Mouse (Mus musculus): Measurements from ENCODE around the gene Myo18b. TPM values are rescaled to one million over a fixed set of nuclear protein-coding genes. Genes with fewer than 3 reads are reported as not detected.

Gene Myo18b
- polyA plus RNA-seq, 1 experiment from 2014 or later = 0.40 TPM

DNA sequence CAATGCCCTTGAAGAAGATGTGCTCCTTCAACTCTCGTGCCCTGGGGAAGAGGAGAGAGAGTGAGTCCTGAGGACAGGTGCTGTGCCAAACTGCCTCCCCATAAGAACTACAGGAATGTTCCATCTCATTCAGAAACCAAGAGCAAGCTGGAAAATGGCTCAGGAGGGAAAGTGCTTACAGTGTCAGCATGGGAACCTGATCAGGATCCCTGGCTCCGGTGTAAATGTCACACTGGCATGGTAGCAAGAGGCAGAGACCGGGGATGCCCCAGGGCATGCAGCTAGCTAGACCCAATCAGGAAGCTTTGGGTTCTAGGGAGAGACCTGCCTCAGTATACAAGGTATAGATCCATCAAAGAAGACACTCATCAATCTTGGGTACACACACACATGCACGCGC lies 29.3 kb upstream of the Myo18b start:
- Histone ChIP-seq H3K9me3 (ENCODE audit: control insufficient read depth, low read length) (no peaks in the 10 kb centered on the region), H3K4me3 (ENCODE audit: low read length) (no peak overlapping the region), H3K4me1 (ENCODE audit: control insufficient read depth, insufficient read depth, low read length) (peaks cover 8% of the 10 kb centered on the region; the same call in 1 of the 2 replicates), H3K4me2 (ENCODE audit: low read depth, low read length) (no peak overlapping the region), H3K27ac (ENCODE audit: low read length) (no peak overlapping the region), H3K36me3 (ENCODE audit: control insufficient read depth, insufficient read depth, low read length) (no peaks in the 10 kb centered on the region), H3K9ac (ENCODE audit: low read depth, low read length) (no peak overlapping the region), H3K27me3 (replicated peaks; ENCODE audit: control insufficient read depth, insufficient read depth, low read length) (no peaks in the 10 kb centered on the region)
- WGBS = 93% methylated on average over 5 of the region's 5 CpGs
- no peak for ATAC-seq

DNA sequence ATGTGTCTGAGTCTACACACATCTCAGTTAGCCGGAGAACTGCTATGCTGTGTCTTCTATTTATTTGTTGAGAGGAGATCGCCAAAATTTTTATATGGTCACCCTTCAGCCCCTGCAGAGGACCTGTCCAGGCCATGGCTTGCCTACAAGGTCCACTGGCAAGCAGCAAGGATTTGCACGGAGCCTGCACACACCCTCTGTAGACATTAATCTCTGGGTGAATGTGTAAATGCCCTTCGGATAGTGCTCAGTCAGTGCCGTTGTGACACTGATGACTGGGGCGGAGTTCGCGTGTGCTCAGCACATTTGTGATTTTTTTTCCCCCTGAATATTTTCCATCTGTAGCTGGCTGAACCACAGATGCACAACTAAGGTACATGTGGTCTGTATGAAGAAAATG lies 28.6 kb upstream of the Myo18b start:
- 77% methylated on average over 8 of the region's 8 CpGs for WGBS
- H3K4me1 ChIP-seq (ENCODE audit: control insufficient read depth, insufficient read depth, low read length) = peaks cover 8% of the 10 kb centered on the region; the same call in 1 of the 2 replicates

GRCm38 (mm10) chr5:112923841-112924240 lies 27.7 kb upstream of the Myo18b start:
- no peaks in the 10 kb centered on the region for H3K36me3 ChIP-seq (ENCODE audit: control insufficient read depth, insufficient read depth, low read length)
- ATAC-seq = no peak
- no peak overlapping the region for H3K9ac ChIP-seq (ENCODE audit: low read depth, low read length)
- H3K9me3 ChIP-seq (ENCODE audit: control insufficient read depth, low read length) = no peaks in the 10 kb centered on the region
- no peak overlapping the region for H3K4me2 ChIP-seq (ENCODE audit: low read depth, low read length)
- H3K4me3 ChIP-seq (ENCODE audit: low read length) = no peak overlapping the region
- H3K27me3 ChIP-seq (replicated peaks; ENCODE audit: control insufficient read depth, insufficient read depth, low read length) = no peaks in the 10 kb centered on the region
- no peak overlapping the region for H3K27ac ChIP-seq (ENCODE audit: low read length)
- peaks cover 8% of the 10 kb centered on the region; the same call in 1 of the 2 replicates for H3K4me1 ChIP-seq (ENCODE audit: control insufficient read depth, insufficient read depth, low read length)
- WGBS = 95% methylated on average over 14 of the region's 14 CpGs

More for the DNA sequence above, 28.6 kb upstream of the Myo18b start:
- Histone ChIP-seq H3K4me2 (ENCODE audit: low read depth, low read length) (no peak overlapping the region), H3K9me3 (ENCODE audit: control insufficient read depth, low read length) (no peaks in the 10 kb centered on the region), H3K27me3 (replicated peaks; ENCODE audit: control insufficient read depth, insufficient read depth, low read length) (no peaks in the 10 kb centered on the region), H3K36me3 (ENCODE audit: control insufficient read depth, insufficient read depth, low read length) (no peaks in the 10 kb centered on the region), H3K9ac (ENCODE audit: low read depth, low read length) (no peak overlapping the region), H3K27ac (ENCODE audit: low read length) (no peak overlapping the region), H3K4me3 (ENCODE audit: low read length) (no peak overlapping the region)
- no peak for ATAC-seq

- Histone ChIP-seq H3K4me1 (ENCODE audit: control insufficient read depth, insufficient read depth, low read length) (peaks cover 8% of the 10 kb centered on the region; the same call in 1 of the 2 replicates), H3K36me3 (ENCODE audit: control insufficient read depth, insufficient read depth, low read length) (no peaks in the 10 kb centered on the region), H3K9ac (ENCODE audit: low read depth, low read length) (no peak overlapping the region), H3K4me3 (ENCODE audit: low read length) (no peak overlapping the region), H3K9me3 (ENCODE audit: control insufficient read depth, low read length) (no peaks in the 10 kb centered on the region), H3K27ac (ENCODE audit: low read length) (no peak overlapping the region), H3K4me2 (ENCODE audit: low read depth, low read length) (no peak overlapping the region), H3K27me3 (replicated peaks; ENCODE audit: control insufficient read depth, insufficient read depth, low read length) (no peaks in the 10 kb centered on the region)
- ATAC-seq = peak; percentile 79
These were observed 25.8 kb upstream of the Myo18b start for GRCm38 (mm10) chr5:112921914-112922313.

DNA sequence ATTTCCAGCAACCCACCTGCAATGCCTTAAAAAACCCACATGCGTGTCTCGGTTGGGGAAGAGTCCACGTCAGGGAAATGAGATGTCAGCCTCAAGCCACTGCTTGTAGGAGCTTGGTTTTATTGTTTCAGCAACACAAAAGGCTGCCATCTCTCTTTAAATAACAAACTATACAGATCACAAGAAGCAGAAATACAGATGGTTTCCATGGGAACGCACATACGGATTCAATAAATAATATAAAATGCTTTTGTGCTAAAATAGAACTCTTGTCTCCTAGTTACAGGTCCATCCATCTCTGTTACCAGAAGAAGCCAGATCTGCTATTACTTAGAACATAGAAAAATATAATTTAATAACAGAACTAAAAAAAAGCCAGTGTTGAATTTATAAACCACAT lies 14.2 kb upstream of the Myo18b start:
- no peak overlapping the region for H3K4me2 ChIP-seq (ENCODE audit: low read depth, low read length)
- no peaks in the 10 kb centered on the region for H3K36me3 ChIP-seq (ENCODE audit: control insufficient read depth, insufficient read depth, low read length)
- ATAC-seq = no peak
- WGBS = 85% methylated on average over 5 of the region's 5 CpGs
- no peak overlapping the region for H3K27ac ChIP-seq (ENCODE audit: low read length)
- H3K4me1 ChIP-seq (ENCODE audit: control insufficient read depth, insufficient read depth, low read length) = 0 out of 2 replicates have a peak, but pooled peaks cover 6% of the 10 kb centered on the region
- H3K27me3 ChIP-seq (replicated peaks; ENCODE audit: control insufficient read depth, insufficient read depth, low read length) = no peaks in the 10 kb centered on the region
- H3K9me3 ChIP-seq (ENCODE audit: control insufficient read depth, low read length) = no peaks in the 10 kb centered on the region
- H3K9ac ChIP-seq (ENCODE audit: low read depth, low read length) = no peak overlapping the region
- no peak overlapping the region for H3K4me3 ChIP-seq (ENCODE audit: low read length)

DNA sequence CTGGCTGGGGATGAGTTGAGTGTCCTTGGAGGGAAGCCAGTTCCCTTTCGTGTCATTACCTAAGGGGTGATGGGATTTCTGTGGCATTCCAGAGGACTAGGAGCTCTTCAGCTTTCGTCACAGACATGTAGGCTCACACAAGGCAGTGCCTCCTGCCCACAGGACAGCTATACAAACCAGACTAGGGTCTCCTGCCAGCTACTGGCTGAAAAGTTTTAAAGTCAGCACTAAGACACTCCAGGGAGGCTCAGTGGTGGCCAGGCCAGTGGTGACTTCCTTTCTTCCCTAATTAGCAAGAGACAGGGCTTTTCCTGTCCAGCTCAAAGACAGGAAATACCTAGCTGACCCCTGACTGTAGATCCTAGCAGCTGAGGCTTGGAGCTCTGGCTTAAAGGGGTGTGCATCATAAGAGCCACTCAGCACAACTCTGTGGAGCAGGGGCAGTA lies 12.0 kb upstream of the Myo18b start:
- ATAC-seq = no peak
- no peak overlapping the region for H3K27ac ChIP-seq (ENCODE audit: low read length)
- no peaks in the 10 kb centered on the region for H3K9me3 ChIP-seq (ENCODE audit: control insufficient read depth, low read length)
- no peak overlapping the region for H3K4me2 ChIP-seq (ENCODE audit: low read depth, low read length)
- no peak overlapping the region for H3K9ac ChIP-seq (ENCODE audit: low read depth, low read length)
- H3K36me3 ChIP-seq (ENCODE audit: control insufficient read depth, insufficient read depth, low read length) = no peaks in the 10 kb centered on the region
- no peaks in the 10 kb centered on the region for H3K27me3 ChIP-seq (replicated peaks; ENCODE audit: control insufficient read depth, insufficient read depth, low read length)
- 0 out of 2 replicates have a peak, but pooled peaks cover 6% of the 10 kb centered on the region for H3K4me1 ChIP-seq (ENCODE audit: control insufficient read depth, insufficient read depth, low read length)
- WGBS = 36% methylated on average over 2 of the region's 2 CpGs
- H3K4me3 ChIP-seq (ENCODE audit: low read length) = no peak overlapping the region

DNA sequence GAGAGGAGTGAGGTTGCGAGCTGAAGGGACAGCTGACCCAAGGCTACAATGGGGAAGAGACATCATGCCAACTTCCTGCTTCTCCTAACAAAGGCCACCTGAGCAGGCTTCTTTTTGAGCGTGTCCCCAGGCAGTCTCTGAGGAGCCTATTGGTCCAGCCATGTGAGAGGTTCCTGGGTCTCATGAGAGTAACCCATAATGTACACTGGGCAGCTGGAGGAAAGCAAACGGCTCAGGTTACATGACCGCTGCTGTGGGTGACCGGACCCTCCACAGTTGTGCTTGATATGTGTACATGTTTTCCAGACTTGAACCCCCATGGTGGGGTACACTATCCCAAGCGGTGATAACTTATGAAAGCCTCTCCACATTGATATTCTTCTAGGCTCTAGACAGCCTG lies 11.3 kb upstream of the Myo18b start:
- no peak overlapping the region for H3K4me2 ChIP-seq (ENCODE audit: low read depth, low read length)
- no peak overlapping the region for H3K27ac ChIP-seq (ENCODE audit: low read length)
- H3K9me3 ChIP-seq (ENCODE audit: control insufficient read depth, low read length) = no peaks in the 10 kb centered on the region
- 0 out of 2 replicates have a peak, but pooled peaks cover 3% of the 10 kb centered on the region for H3K4me1 ChIP-seq (ENCODE audit: control insufficient read depth, insufficient read depth, low read length)
- H3K36me3 ChIP-seq (ENCODE audit: control insufficient read depth, insufficient read depth, low read length) = no peaks in the 10 kb centered on the region
- no peaks in the 10 kb centered on the region for H3K27me3 ChIP-seq (replicated peaks; ENCODE audit: control insufficient read depth, insufficient read depth, low read length)
- no peak overlapping the region for H3K9ac ChIP-seq (ENCODE audit: low read depth, low read length)
- WGBS = 64% methylated on average over 6 of the region's 6 CpGs
- no peak for ATAC-seq
- no peak overlapping the region for H3K4me3 ChIP-seq (ENCODE audit: low read length)

DNA sequence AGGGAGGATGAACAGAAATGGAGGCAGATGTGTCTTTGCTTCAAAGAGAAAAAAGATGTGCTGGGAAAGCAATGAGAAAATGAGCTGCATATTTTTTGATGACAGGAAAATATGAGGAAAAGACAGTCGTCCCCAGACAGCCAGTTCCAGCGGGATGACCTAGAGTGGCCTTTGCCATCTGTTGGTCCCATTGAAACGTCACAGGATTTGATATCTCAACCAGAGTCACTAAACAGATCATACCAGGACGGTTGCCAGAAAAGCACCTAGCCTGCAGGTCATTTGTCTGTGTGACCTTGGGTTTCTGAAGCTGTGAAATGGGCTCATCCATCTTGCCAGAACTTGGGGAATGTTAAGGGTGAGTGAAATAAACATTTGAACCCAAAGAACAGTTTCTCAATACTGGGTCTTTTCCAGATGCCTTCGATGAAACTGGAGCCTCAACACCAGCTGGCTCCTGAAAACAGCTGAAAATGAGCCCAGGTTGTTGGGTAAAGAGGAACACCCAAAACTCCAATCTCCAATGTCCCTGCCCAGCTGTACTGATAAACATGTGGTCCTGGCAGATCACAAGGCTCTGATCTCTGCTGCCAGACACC lies 2.6 kb downstream of the Myo18b start:
- Histone ChIP-seq H3K9me3 (ENCODE audit: control insufficient read depth, low read length) (no peaks in the 10 kb centered on the region), H3K4me2 (ENCODE audit: low read depth, low read length) (no peak overlapping the region), H3K27me3 (replicated peaks; ENCODE audit: control insufficient read depth, insufficient read depth, low read length) (no peaks in the 10 kb centered on the region), H3K4me1 (ENCODE audit: control insufficient read depth, insufficient read depth, low read length) (no peaks in the 10 kb centered on the region), H3K4me3 (ENCODE audit: low read length) (no peak overlapping the region), H3K36me3 (ENCODE audit: control insufficient read depth, insufficient read depth, low read length) (no peaks in the 10 kb centered on the region), H3K9ac (ENCODE audit: low read depth, low read length) (no peak overlapping the region), H3K27ac (ENCODE audit: low read length) (no peak overlapping the region)
- no peak for ATAC-seq
- WGBS = 58% methylated on average over 5 of the region's 5 CpGs

- no peak overlapping the region for H3K9ac ChIP-seq (ENCODE audit: low read depth, low read length)
- no peaks in the 10 kb centered on the region for H3K9me3 ChIP-seq (ENCODE audit: control insufficient read depth, low read length)
- no peaks in the 10 kb centered on the region for H3K27me3 ChIP-seq (replicated peaks; ENCODE audit: control insufficient read depth, insufficient read depth, low read length)
- no peak overlapping the region for H3K4me3 ChIP-seq (ENCODE audit: low read length)
- no peak overlapping the region for H3K4me2 ChIP-seq (ENCODE audit: low read depth, low read length)
- no peaks in the 10 kb centered on the region for H3K4me1 ChIP-seq (ENCODE audit: control insufficient read depth, insufficient read depth, low read length)
- no peaks in the 10 kb centered on the region for H3K36me3 ChIP-seq (ENCODE audit: control insufficient read depth, insufficient read depth, low read length)
- no peak overlapping the region for H3K27ac ChIP-seq (ENCODE audit: low read length)
- ATAC-seq = no peak
These were observed 3.8 kb downstream of the Myo18b start for GRCm38 (mm10) chr5:112892411-112892810.

- WGBS = 63% methylated on average over 7 of the region's 7 CpGs
- Histone ChIP-seq H3K36me3 (ENCODE audit: control insufficient read depth, insufficient read depth, low read length) (no peaks in the 10 kb centered on the region), H3K27me3 (replicated peaks; ENCODE audit: control insufficient read depth, insufficient read depth, low read length) (no peaks in the 10 kb centered on the region), H3K4me1 (ENCODE audit: control insufficient read depth, insufficient read depth, low read length) (no peaks in the 10 kb centered on the region), H3K4me3 (ENCODE audit: low read length) (no peak overlapping the region), H3K9me3 (ENCODE audit: control insufficient read depth, low read length) (no peaks in the 10 kb centered on the region), H3K9ac (ENCODE audit: low read depth, low read length) (no peak overlapping the region), H3K27ac (ENCODE audit: low read length) (no peak overlapping the region), H3K4me2 (ENCODE audit: low read depth, low read length) (no peak overlapping the region)
- no peak for ATAC-seq
These were observed 7.5 kb downstream of the Myo18b start for GRCm38 (mm10) chr5:112888651-112889050.
